Mouse (Mus musculus): ENCODE measurements around the gene Sebox. TPM values are rescaled to one million over a fixed set of nuclear protein-coding genes. Genes with fewer than 3 reads are reported as not detected.
A peak's percentile ranks its signal among the peaks of the same experiment; 100 is the strongest.

The Sebox gene
- polyA plus RNA-seq, 1 experiment from 2014 or later: not detected

DNA sequence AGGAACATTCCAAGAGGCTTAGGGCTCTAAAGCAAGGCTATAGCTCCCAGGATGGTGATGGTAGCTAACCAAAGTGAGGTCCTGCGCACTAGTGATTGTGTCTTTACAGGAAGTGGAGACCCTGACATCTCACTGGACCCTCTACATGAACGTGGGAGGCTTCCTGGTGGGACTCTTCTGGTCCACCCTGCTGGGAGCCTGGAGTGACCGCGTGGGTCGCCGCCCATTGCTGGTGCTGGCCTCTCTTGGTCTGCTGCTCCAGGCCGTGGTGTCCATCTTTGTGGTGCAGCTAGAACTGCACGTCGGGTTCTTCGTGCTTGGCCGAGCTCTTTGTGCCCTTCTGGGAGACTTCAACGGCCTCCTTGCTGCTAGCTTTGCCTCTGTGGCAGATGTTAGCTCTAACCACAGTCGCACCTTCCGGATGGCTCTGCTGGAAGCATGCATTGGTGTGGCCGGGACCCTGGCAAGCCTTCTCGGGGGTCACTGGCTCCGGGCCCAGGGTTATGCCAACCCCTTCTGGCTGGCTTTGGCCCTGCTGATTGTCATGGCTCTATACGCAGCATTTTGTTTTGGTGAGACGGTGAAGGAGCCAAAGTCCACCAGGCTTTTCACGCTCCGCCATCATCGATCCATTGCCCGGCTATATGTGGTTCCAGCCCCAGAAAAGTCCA, 36.9 kb upstream of the Sebox start:
- no peaks in the 10 kb centered on the region for H3K9me3 ChIP-seq (replicated peaks)
- H3K4me1 ChIP-seq (replicated peaks): peaks cover 14% of the 10 kb centered on the region
- no peaks in the 10 kb centered on the region for H3K27me3 ChIP-seq
- 0 out of 2 replicates have a peak, but pooled peaks have one; percentile 11 for ATAC-seq (replicated peaks; ENCODE audit: insufficient number of reproducible peaks, insufficient read depth, low FRiP score, low read depth)
- H3K9ac ChIP-seq: peak overlapping the region; percentile 70
- peak overlapping the region; percentile 89 for H3K4me2 ChIP-seq
- H3K36me3 ChIP-seq: no peaks in the 10 kb centered on the region
- peak overlapping the region; percentile 88 for H3K27ac ChIP-seq
- H3K4me3 ChIP-seq: peak overlapping the region; percentile 67
- WGBS: 70% methylated on average over 23 of the region's 23 CpGs

DNA sequence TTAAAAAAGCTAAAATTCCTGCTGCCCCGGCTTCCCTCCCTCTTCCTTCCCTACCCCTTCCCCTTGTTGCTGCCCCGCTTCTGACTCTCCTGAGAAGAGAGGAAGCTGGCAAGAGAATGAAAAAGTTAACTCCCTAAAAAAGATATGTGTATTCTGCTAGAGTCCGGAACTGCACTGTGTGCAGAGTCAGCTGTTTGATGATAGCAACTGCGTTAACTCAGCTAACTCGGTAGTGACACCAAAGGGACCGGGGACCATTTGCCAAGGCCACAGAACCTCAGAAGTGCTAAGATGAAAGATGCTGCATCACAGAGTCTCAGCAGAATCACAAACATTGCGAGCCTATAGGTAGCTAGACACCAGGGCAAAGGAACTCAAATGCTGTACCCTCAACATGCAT, 35.7 kb upstream of the Sebox start:
- Histone ChIP-seq H3K27me3 (no peaks in the 10 kb centered on the region), H3K9ac (no peak overlapping the region), H3K4me1 (replicated peaks) (peaks cover 14% of the 10 kb centered on the region), H3K4me2 (no peak overlapping the region), H3K27ac (no peak overlapping the region), H3K9me3 (replicated peaks) (no peaks in the 10 kb centered on the region), H3K36me3 (no peaks in the 10 kb centered on the region), H3K4me3 (no peak overlapping the region)
- no peak for ATAC-seq (replicated peaks; ENCODE audit: insufficient number of reproducible peaks, insufficient read depth, low FRiP score, low read depth)
- 58% methylated on average over 7 of the region's 7 CpGs for WGBS

DNA sequence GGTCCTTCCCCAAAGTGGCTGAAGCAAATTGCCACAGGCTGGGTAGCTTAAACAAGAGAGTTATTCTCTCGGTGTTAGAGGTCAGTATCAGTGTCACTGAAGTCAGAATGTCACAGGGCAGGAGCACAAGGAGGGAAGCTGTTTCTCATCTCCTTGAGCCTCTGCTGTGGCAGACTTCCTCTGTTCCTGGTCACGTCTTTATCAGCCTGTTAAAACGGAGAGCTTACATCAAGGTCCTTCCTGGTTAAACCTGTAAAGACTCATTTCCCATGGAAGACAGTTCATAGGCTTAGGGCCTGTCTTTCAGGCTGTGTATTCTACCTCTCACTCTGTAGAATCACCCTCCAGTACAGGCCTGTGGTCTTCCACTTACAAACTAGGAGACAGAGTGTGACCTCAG, 35.3 kb upstream of the Sebox start:
- no peaks in the 10 kb centered on the region for H3K36me3 ChIP-seq
- no peak overlapping the region for H3K4me3 ChIP-seq
- ATAC-seq (replicated peaks; ENCODE audit: insufficient number of reproducible peaks, insufficient read depth, low FRiP score, low read depth): no peak
- H3K4me2 ChIP-seq: no peak overlapping the region
- 35% methylated on average over 3 of the region's 3 CpGs for WGBS
- no peaks in the 10 kb centered on the region for H3K27me3 ChIP-seq
- H3K9me3 ChIP-seq (replicated peaks): no peaks in the 10 kb centered on the region
- no peak overlapping the region for H3K27ac ChIP-seq
- no peak overlapping the region for H3K9ac ChIP-seq
- peaks cover 14% of the 10 kb centered on the region for H3K4me1 ChIP-seq (replicated peaks)

DNA sequence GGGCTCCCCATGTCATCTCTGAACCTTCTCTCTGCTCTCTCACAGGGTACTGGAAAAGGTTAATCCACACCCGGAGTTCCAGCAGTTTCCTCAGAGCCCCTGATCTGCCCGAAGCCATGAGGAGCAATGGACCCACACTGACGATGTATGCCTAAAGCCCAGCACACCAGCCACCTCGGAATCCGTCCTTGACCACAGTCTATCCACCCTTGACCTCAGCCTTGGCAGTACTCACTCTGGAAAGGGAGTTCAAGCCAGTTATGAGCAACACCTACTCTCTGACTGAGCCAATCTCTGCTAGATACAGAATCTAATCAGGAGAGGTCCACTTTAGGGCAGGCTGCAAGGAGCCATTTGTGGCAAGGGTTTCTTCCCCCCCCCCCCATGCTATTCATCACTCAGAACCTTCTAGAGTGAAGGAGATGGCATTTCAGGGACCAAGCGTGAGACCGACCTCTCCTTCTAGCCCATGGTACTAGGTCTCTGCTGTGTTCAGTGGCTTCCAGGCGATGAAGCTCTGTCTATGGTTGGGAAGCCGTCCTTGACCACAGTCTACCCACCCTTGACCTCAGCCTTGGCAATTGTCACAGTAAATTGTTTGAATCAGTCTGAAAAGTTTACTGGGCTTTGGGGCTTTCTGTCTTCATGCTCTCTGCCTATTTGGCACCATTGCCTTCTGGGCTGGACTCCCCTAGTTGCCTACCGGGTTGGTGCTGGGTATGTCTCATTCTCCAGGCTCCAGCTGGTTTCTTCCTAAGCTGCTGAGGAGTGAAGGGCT, 31.7 kb upstream of the Sebox start:
- H3K4me2 ChIP-seq: no peak overlapping the region
- H3K27ac ChIP-seq: no peak overlapping the region
- H3K4me1 ChIP-seq (replicated peaks): peaks cover 4% of the 10 kb centered on the region
- no peaks in the 10 kb centered on the region for H3K9me3 ChIP-seq (replicated peaks)
- H3K36me3 ChIP-seq: no peaks in the 10 kb centered on the region
- no peak for ATAC-seq (replicated peaks; ENCODE audit: insufficient number of reproducible peaks, insufficient read depth, low FRiP score, low read depth)
- no peaks in the 10 kb centered on the region for H3K27me3 ChIP-seq
- 78% methylated on average over 10 of the region's 10 CpGs for WGBS
- H3K9ac ChIP-seq: no peak overlapping the region
- no peak overlapping the region for H3K4me3 ChIP-seq

DNA sequence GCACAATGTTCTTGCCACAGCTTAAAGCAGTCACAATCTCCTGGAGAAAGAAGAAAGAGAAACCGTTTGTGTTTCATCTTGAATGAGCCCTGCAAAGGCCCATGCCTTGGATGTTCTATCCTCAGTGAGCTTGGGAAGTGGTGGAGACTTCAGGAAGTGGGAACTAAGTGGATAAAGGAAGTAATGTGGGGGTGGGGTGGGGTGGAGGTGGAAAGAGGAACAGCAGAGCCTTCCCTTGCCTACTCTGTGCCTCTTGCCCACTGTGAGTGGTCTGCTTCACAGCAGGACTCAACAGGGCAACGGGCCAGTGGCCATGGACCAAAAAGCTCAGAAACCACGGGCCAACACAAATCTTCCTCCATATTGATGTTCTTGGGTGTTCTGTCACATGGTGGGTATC, 28.0 kb upstream of the Sebox start:
- WGBS: 64% methylated on average over 3 of the region's 3 CpGs
- no peak overlapping the region for H3K27ac ChIP-seq
- no peaks in the 10 kb centered on the region for H3K36me3 ChIP-seq
- H3K27me3 ChIP-seq: no peaks in the 10 kb centered on the region
- no peak overlapping the region for H3K4me2 ChIP-seq
- ATAC-seq (replicated peaks; ENCODE audit: insufficient number of reproducible peaks, insufficient read depth, low FRiP score, low read depth): no peak
- H3K4me3 ChIP-seq: no peak overlapping the region
- no peak overlapping the region for H3K9ac ChIP-seq
- no peaks in the 10 kb centered on the region for H3K4me1 ChIP-seq (replicated peaks)
- no peaks in the 10 kb centered on the region for H3K9me3 ChIP-seq (replicated peaks)

DNA sequence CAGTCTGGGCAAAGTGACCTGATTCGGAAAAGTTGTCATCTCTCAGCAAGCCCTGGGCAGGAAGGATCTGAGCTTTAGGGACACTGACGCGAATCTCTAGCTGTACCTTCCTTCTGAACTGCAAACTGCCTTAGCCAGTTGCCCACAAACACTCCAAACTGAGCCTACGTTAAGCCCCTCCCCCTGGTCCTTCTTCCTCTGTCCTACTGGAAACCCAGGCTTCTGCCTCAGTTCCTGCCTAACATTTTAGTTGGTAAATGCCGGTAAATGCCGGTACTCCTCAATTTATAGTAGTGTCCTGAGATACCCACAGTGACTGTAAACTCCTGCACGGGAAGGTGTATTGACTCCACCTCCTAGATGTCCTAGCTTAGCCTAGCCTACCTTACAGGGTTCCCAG, 19.6 kb upstream of the Sebox start:
- Histone ChIP-seq H3K9ac (no peak overlapping the region), H3K4me3 (no peak overlapping the region), H3K27me3 (peaks cover 69% of the 10 kb centered on the region), H3K36me3 (no peaks in the 10 kb centered on the region), H3K4me2 (no peak overlapping the region), H3K9me3 (replicated peaks) (no peaks in the 10 kb centered on the region), H3K4me1 (replicated peaks) (no peaks in the 10 kb centered on the region), H3K27ac (no peak overlapping the region)
- no peak for ATAC-seq (replicated peaks; ENCODE audit: insufficient number of reproducible peaks, insufficient read depth, low FRiP score, low read depth)
- 42% methylated on average over 7 of the region's 7 CpGs for WGBS

DNA sequence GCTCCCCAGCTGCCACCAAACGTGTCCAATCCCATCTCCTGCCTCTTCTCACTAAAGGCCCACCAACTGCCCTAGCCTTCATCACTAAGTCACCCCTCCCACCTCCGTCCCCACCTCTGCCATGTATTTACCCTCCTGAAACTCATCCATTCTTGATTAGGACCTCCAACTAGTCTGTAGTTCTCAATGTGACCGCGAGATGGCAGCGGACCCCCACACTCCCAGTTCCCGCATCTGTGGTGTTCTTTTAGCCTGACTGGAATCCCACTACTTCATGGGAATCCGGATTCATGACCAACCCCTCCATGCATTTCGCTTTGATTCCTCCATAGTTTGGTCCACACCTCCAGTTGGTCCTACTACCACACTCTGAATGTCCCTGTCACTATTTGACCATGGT, 15.1 kb upstream of the Sebox start:
- H3K9ac ChIP-seq: no peak overlapping the region
- peaks cover 88% of the 10 kb centered on the region for H3K27me3 ChIP-seq
- H3K36me3 ChIP-seq: no peaks in the 10 kb centered on the region
- no peak overlapping the region for H3K4me2 ChIP-seq
- WGBS: 3% methylated on average over 8 of the region's 8 CpGs
- peaks cover 6% of the 10 kb centered on the region for H3K4me1 ChIP-seq (replicated peaks)
- no peak overlapping the region for H3K4me3 ChIP-seq
- no peak overlapping the region for H3K27ac ChIP-seq
- no peaks in the 10 kb centered on the region for H3K9me3 ChIP-seq (replicated peaks)
- ATAC-seq (replicated peaks; ENCODE audit: insufficient number of reproducible peaks, insufficient read depth, low FRiP score, low read depth): no peak

DNA sequence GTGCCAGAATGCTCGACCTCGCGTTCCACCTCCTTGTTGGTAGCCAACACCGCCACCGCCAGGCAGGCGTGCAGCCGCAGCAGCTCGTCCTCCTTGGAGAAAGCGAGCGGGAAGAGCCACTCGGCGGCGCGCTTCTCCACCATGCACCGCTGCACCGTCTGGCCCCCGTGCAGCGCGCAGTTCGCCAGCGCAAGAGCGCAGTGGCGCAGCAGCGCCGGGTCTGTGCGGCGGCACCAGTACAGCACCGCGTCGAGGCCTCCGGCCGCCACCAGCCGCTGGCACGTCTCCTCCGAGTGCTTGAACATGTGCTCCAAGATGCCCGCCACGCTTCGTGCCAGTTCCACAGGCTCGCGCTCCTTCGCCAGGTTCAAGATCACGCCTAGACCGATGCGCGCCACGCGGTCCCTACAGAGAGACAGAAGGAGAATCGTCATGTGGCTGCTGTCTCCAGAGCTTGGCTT, 12.4 kb upstream of the Sebox start:
- Histone ChIP-seq H3K27ac (no peak overlapping the region), H3K4me2 (peak overlapping the region; percentile 55), H3K27me3 (peaks cover 86% of the 10 kb centered on the region), H3K9me3 (replicated peaks) (no peaks in the 10 kb centered on the region), H3K4me1 (replicated peaks) (peaks cover 6% of the 10 kb centered on the region), H3K36me3 (no peaks in the 10 kb centered on the region), H3K4me3 (peak overlapping the region; percentile 29), H3K9ac (no peak overlapping the region)
- ATAC-seq (replicated peaks; ENCODE audit: insufficient number of reproducible peaks, insufficient read depth, low FRiP score, low read depth): no peak
- WGBS: 8% methylated on average over 48 of the region's 48 CpGs

DNA sequence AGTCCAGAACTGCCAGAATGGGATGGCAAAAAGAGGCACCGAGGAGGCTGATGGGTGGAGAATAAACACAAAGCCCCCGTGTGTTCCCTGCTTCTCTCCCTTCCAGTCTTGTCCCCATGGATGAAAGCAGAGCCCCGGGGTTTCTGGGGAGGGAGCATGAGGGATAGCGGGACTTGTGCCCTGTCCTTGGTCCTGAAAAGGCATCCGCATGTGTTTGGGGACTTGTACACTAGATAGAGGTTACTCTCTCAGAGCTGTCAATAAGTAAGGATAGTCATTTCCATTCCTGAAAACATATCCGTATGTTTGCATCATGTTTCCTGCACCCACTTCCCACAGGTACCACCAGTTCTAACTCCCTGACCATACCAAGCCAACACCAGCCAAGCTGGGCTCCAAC, 7.3 kb upstream of the Sebox start:
- ATAC-seq (replicated peaks; ENCODE audit: insufficient number of reproducible peaks, insufficient read depth, low FRiP score, low read depth): no peak
- H3K27me3 ChIP-seq: peaks cover 86% of the 10 kb centered on the region
- no peaks in the 10 kb centered on the region for H3K36me3 ChIP-seq
- no peak overlapping the region for H3K4me2 ChIP-seq
- H3K27ac ChIP-seq: no peak overlapping the region
- 4% methylated on average over 6 of the region's 6 CpGs for WGBS
- H3K4me1 ChIP-seq (replicated peaks): peaks cover 15% of the 10 kb centered on the region
- H3K9me3 ChIP-seq (replicated peaks): no peaks in the 10 kb centered on the region
- H3K4me3 ChIP-seq: no peak overlapping the region
- no peak overlapping the region for H3K9ac ChIP-seq

DNA sequence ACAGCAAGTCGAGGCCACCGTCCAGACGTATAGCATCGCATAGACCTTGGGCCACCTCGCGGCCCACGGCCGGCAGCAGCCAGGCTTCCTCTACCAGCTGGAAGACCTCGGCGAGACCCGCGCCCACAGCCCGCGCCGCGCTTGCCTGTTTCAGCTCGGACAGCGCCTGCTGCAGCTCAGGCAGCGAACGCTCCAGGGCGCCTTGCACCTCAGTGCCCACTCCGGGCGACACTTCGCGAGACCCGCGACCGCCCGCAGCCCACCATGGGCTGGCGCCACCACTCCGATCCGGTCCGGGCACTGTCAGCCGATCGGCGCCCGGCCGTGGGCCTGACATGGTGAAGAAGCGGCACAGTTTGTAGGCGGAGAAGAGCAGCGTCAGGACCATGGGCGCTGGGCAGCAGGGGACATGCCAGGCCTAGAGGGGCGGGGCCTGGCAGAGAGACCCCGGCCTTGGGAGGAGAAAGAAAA, 6.1 kb upstream of the Sebox start:
- ATAC-seq (replicated peaks; ENCODE audit: insufficient number of reproducible peaks, insufficient read depth, low FRiP score, low read depth): peak; percentile 16; the same call in 1 of the 2 replicates
- Histone ChIP-seq H3K27me3 (peaks cover 85% of the 10 kb centered on the region), H3K4me1 (replicated peaks) (peaks cover 14% of the 10 kb centered on the region), H3K9ac (no peak overlapping the region), H3K36me3 (no peaks in the 10 kb centered on the region), H3K4me2 (peak overlapping the region; percentile 83), H3K9me3 (replicated peaks) (no peaks in the 10 kb centered on the region), H3K27ac (no peak overlapping the region), H3K4me3 (peak overlapping the region; percentile 52)
- WGBS: under 1% methylated on average over 44 of the region's 44 CpGs

DNA sequence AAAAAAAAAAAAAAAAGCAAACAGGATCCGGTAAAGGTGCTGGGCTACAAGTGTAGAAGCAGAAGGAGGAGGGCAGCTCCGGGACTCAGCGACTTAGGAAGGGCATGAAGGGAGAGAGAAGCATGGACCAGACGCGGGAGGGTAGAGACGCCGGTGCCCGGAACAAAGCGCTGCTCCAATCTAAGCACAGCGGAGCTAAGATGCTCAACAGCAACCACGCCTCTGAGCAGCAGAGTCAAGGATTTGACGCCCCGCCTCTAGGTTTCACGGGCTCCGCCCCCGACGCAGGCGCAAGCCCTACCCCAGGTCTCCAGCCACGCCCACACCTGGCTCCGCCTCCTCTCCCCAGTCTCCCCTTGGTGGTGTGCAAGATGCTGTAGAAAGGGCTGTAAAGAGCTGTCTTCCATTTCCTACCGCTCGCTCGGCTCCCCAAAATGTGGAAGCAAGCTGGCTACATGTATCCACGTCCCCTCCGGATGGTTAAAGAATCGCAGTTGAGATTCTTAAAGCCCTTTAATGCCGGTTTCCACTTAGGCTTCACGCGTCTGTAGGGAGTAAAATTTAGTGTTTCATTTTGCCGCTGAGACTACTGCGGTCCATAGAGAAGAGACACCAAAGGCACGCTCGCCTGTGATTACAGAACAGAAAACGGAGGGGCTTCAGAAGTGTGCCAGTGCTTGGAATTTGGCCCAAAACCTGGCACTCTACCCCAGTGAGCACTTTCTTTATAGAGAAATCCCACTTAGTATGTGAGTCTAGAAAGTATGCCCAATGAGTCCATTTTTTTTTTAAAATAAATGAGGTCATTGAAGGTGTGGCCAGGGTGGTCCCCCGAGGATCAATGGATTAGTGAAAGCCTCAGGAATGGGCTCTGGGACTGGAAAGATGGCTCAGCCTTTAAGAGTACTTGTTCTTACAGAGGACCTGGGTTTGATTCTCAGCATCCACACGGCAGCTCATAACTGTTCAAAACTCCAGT, 5.4 kb upstream of the Sebox start, which contains the start of gene Sarm1:
TSS of gene Sarm1 (minus strand) at position 211 of the 979 bp plus-strand sequence.
- Histone ChIP-seq H3K4me3 (peak within 1 kb of the TSS; percentile 52), H3K9ac (no peak within 1 kb of the TSS), H3K27me3 (peaks cover 81% of the 10 kb centered on the region), H3K9me3 (replicated peaks) (no peaks in the 10 kb centered on the region), H3K36me3 (no peaks in the 10 kb centered on the region), H3K4me1 (replicated peaks) (peaks cover 14% of the 10 kb centered on the region), H3K4me2 (peak within 1 kb of the TSS; percentile 83), H3K27ac (no peak within 1 kb of the TSS)
- 6% methylated on average over 36 of the region's 36 CpGs for WGBS
- ATAC-seq (replicated peaks; ENCODE audit: insufficient number of reproducible peaks, insufficient read depth, low FRiP score, low read depth): peak; percentile 93

All from heart, embryonic 15.5 days (tissue).